Mouse (Mus musculus): ENCODE data around the gene Man1a. TPM values are rescaled to one million over a fixed set of nuclear protein-coding genes. Genes with fewer than 3 reads are reported as not detected.
A peak's percentile ranks its signal among the peaks of the same experiment; 100 is the strongest.

Gene Man1a
- 4.9 and 5.9 TPM in 2 replicates for polyA plus RNA-seq (2016; fragmentation: Nextera tagmentation; extraction: Ambion mirVana)

GRCm38 (mm10) chr10:54076420-54076819 lies at the start of gene Man1a:
Gene Man1a, minus strand, starts transcription at chr10:54076609.
- no peaks in the 10 kb centered on the region for H3K27me3 ChIP-seq
- H3K4me3 ChIP-seq: peak within 1 kb of the TSS; percentile 71
- H3K36me3 ChIP-seq: no peaks in the 10 kb centered on the region
- H3K27ac ChIP-seq: no peak within 1 kb of the TSS
- no peaks in the 10 kb centered on the region for H3K9me3 ChIP-seq
- H3K9ac ChIP-seq: peak within 1 kb of the TSS; percentile 77
- peaks cover 15% of the 10 kb centered on the region for H3K4me1 ChIP-seq
- 8% methylated on average over 4 of the region's 4 CpGs for WGBS
- H3K4me2 ChIP-seq (replicated peaks): peak within 1 kb of the TSS; percentile 99
- ATAC-seq (ENCODE audit: insufficient number of reproducible peaks, insufficient read depth, low FRiP score, low TSS enrichment): no peak

- 89% methylated on average over 4 of the region's 4 CpGs for WGBS
- H3K27ac ChIP-seq: no peak overlapping the region
Observed at GRCm38 (mm10) chr10:54121816-54122215, 45.4 kb upstream of the Man1a start.

GRCm38 (mm10) chr10:54120375-54120774 lies 44.0 kb upstream of the Man1a start:
- H3K27ac ChIP-seq: no peak overlapping the region
- ATAC-seq (ENCODE audit: insufficient number of reproducible peaks, insufficient read depth, low FRiP score, low TSS enrichment): no peak
- no peak overlapping the region for H3K4me3 ChIP-seq
- no peaks in the 10 kb centered on the region for H3K4me1 ChIP-seq
- no peaks in the 10 kb centered on the region for H3K36me3 ChIP-seq
- H3K9ac ChIP-seq: no peak overlapping the region
- no peaks in the 10 kb centered on the region for H3K9me3 ChIP-seq
- H3K4me2 ChIP-seq (replicated peaks): no peak overlapping the region
- 81% methylated on average over 2 of the region's 2 CpGs for WGBS
- H3K27me3 ChIP-seq: no peaks in the 10 kb centered on the region

More at GRCm38 (mm10) chr10:54121816-54122215, 45.4 kb upstream of the Man1a start:
- no peak overlapping the region for H3K4me3 ChIP-seq
- H3K36me3 ChIP-seq: no peaks in the 10 kb centered on the region
- no peak overlapping the region for H3K4me2 ChIP-seq (replicated peaks)
- H3K9ac ChIP-seq: no peak overlapping the region
- no peaks in the 10 kb centered on the region for H3K9me3 ChIP-seq
- H3K27me3 ChIP-seq: no peaks in the 10 kb centered on the region
- no peak for ATAC-seq (ENCODE audit: insufficient number of reproducible peaks, insufficient read depth, low FRiP score, low TSS enrichment)
- no peaks in the 10 kb centered on the region for H3K4me1 ChIP-seq

GRCm38 (mm10) chr10:54119303-54119702 lies 42.9 kb upstream of the Man1a start:
- no peaks in the 10 kb centered on the region for H3K4me1 ChIP-seq
- no peak for ATAC-seq (ENCODE audit: insufficient number of reproducible peaks, insufficient read depth, low FRiP score, low TSS enrichment)

GRCm38 (mm10) chr10:54118223-54118912 lies 42.0 kb upstream of the Man1a start:
- Histone ChIP-seq H3K4me2 (replicated peaks) (no peak overlapping the region), H3K4me3 (no peak overlapping the region), H3K36me3 (no peaks in the 10 kb centered on the region), H3K27ac (no peak overlapping the region), H3K4me1 (no peaks in the 10 kb centered on the region), H3K27me3 (no peaks in the 10 kb centered on the region), H3K9ac (no peak overlapping the region), H3K9me3 (no peaks in the 10 kb centered on the region)
- ATAC-seq (ENCODE audit: insufficient number of reproducible peaks, insufficient read depth, low FRiP score, low TSS enrichment): no peak
- WGBS: 57% methylated on average over 4 of the region's 4 CpGs

More at GRCm38 (mm10) chr10:54119303-54119702, 42.9 kb upstream of the Man1a start:
- Histone ChIP-seq H3K4me2 (replicated peaks) (no peak overlapping the region), H3K9ac (no peak overlapping the region), H3K27me3 (no peaks in the 10 kb centered on the region), H3K9me3 (no peaks in the 10 kb centered on the region), H3K36me3 (no peaks in the 10 kb centered on the region), H3K4me3 (no peak overlapping the region), H3K27ac (no peak overlapping the region)
- WGBS: 82% methylated on average over 2 of the region's 2 CpGs

- ATAC-seq (ENCODE audit: insufficient number of reproducible peaks, insufficient read depth, low FRiP score, low TSS enrichment): no peak
- H3K36me3 ChIP-seq: no peaks in the 10 kb centered on the region
- no peaks in the 10 kb centered on the region for H3K4me1 ChIP-seq
- no peak overlapping the region for H3K9ac ChIP-seq
- no peaks in the 10 kb centered on the region for H3K9me3 ChIP-seq
- no peak overlapping the region for H3K27ac ChIP-seq
- H3K4me2 ChIP-seq (replicated peaks): no peak overlapping the region
- H3K27me3 ChIP-seq: no peaks in the 10 kb centered on the region
- H3K4me3 ChIP-seq: no peak overlapping the region
- 50% methylated on average over 4 of the region's 4 CpGs for WGBS
Observed at GRCm38 (mm10) chr10:54117763-54118162, 41.4 kb upstream of the Man1a start.

GRCm38 (mm10) chr10:54103671-54104070 lies 27.3 kb upstream of the Man1a start:
- no peak overlapping the region for H3K4me2 ChIP-seq (replicated peaks)
- ATAC-seq (ENCODE audit: insufficient number of reproducible peaks, insufficient read depth, low FRiP score, low TSS enrichment): peak; percentile 67
- H3K9me3 ChIP-seq: no peaks in the 10 kb centered on the region
- no peaks in the 10 kb centered on the region for H3K27me3 ChIP-seq
- no peak overlapping the region for H3K27ac ChIP-seq
- H3K4me3 ChIP-seq: no peak overlapping the region
- H3K4me1 ChIP-seq: no peaks in the 10 kb centered on the region
- no peaks in the 10 kb centered on the region for H3K36me3 ChIP-seq
- WGBS: 76% methylated on average over 4 of the region's 4 CpGs
- H3K9ac ChIP-seq: no peak overlapping the region

- Histone ChIP-seq H3K9me3 (no peaks in the 10 kb centered on the region), H3K36me3 (no peaks in the 10 kb centered on the region), H3K4me3 (no peak overlapping the region), H3K9ac (no peak overlapping the region), H3K4me1 (no peaks in the 10 kb centered on the region), H3K27ac (no peak overlapping the region), H3K27me3 (no peaks in the 10 kb centered on the region), H3K4me2 (replicated peaks) (no peak overlapping the region)
- no peak for ATAC-seq (ENCODE audit: insufficient number of reproducible peaks, insufficient read depth, low FRiP score, low TSS enrichment)
Observed at GRCm38 (mm10) chr10:54092081-54092480, 15.7 kb upstream of the Man1a start.

- H3K9ac ChIP-seq: no peak overlapping the region
- ATAC-seq (ENCODE audit: insufficient number of reproducible peaks, insufficient read depth, low FRiP score, low TSS enrichment): no peak
- H3K4me2 ChIP-seq (replicated peaks): no peak overlapping the region
- H3K36me3 ChIP-seq: no peaks in the 10 kb centered on the region
- H3K27me3 ChIP-seq: no peaks in the 10 kb centered on the region
- no peaks in the 10 kb centered on the region for H3K9me3 ChIP-seq
- H3K4me3 ChIP-seq: no peak overlapping the region
- 86% methylated on average over 6 of the region's 6 CpGs for WGBS
- no peaks in the 10 kb centered on the region for H3K4me1 ChIP-seq
- no peak overlapping the region for H3K27ac ChIP-seq
Observed at GRCm38 (mm10) chr10:54089923-54090322, 13.5 kb upstream of the Man1a start.

GRCm38 (mm10) chr10:54087346-54087745 lies 10.9 kb upstream of the Man1a start:
- H3K9ac ChIP-seq: no peak overlapping the region
- 89% methylated on average over 3 of the region's 3 CpGs for WGBS

GRCm38 (mm10) chr10:54085073-54085472 lies 8.7 kb upstream of the Man1a start:
- Histone ChIP-seq H3K9me3 (no peaks in the 10 kb centered on the region), H3K36me3 (no peaks in the 10 kb centered on the region), H3K27me3 (no peaks in the 10 kb centered on the region), H3K4me1 (no peaks in the 10 kb centered on the region), H3K9ac (no peak overlapping the region), H3K27ac (no peak overlapping the region), H3K4me3 (no peak overlapping the region), H3K4me2 (replicated peaks) (no peak overlapping the region)
- WGBS: 89% methylated on average over 2 of the region's 2 CpGs
- no peak for ATAC-seq (ENCODE audit: insufficient number of reproducible peaks, insufficient read depth, low FRiP score, low TSS enrichment)

More at GRCm38 (mm10) chr10:54087346-54087745, 10.9 kb upstream of the Man1a start:
- H3K9me3 ChIP-seq: no peaks in the 10 kb centered on the region
- no peaks in the 10 kb centered on the region for H3K36me3 ChIP-seq
- no peak for ATAC-seq (ENCODE audit: insufficient number of reproducible peaks, insufficient read depth, low FRiP score, low TSS enrichment)
- no peaks in the 10 kb centered on the region for H3K4me1 ChIP-seq
- H3K4me2 ChIP-seq (replicated peaks): no peak overlapping the region
- no peak overlapping the region for H3K27ac ChIP-seq
- H3K4me3 ChIP-seq: no peak overlapping the region
- H3K27me3 ChIP-seq: no peaks in the 10 kb centered on the region

GRCm38 (mm10) chr10:54077005-54077404 lies 596 bp upstream of the Man1a start:
- no peak overlapping the region for H3K27ac ChIP-seq
- no peaks in the 10 kb centered on the region for H3K27me3 ChIP-seq
- H3K36me3 ChIP-seq: no peaks in the 10 kb centered on the region
- no peaks in the 10 kb centered on the region for H3K9me3 ChIP-seq
- no peak overlapping the region for H3K4me2 ChIP-seq (replicated peaks)
- no peak overlapping the region for H3K4me3 ChIP-seq
- 53% methylated on average over 3 of the region's 3 CpGs for WGBS
- H3K9ac ChIP-seq: no peak overlapping the region
- peaks cover 15% of the 10 kb centered on the region for H3K4me1 ChIP-seq
- no peak for ATAC-seq (ENCODE audit: insufficient number of reproducible peaks, insufficient read depth, low FRiP score, low TSS enrichment)
